Mouse (Mus musculus): ENCODE data around the gene Ehd4. TPM values are rescaled to one million over a fixed set of nuclear protein-coding genes. Genes with fewer than 3 reads are reported as not detected.

The Ehd4 gene
- polyA plus RNA-seq, 1 experiment from 2014 or later: 62.9 TPM

DNA sequence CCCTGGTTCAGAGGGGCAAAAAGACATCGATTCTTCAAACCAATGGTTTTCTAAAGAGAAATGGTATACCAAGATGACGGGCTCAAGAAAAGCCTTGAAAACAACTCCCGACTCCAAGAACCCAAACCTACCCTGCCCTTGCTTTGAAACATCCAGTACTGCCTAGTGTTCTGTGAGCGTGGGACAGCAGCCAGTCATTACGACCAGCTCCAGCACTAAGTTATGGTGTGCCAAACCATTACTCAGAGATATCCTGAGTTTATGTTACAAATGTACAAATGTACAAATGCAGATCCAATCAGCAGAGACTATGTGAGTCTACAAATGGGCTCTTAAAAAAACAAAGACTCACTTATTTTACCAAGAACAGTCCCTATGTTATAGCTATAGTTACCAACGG lies 40.9 kb downstream of the Ehd4 start:
- H3K9ac ChIP-seq: no peak overlapping the region
- WGBS: 63% methylated on average over 6 of the region's 6 CpGs
- no peak overlapping the region for H3K4me3 ChIP-seq (ENCODE audit: low read depth, low read length)
- DNase-seq: peak; percentile 37
- H3K27me3 ChIP-seq (ENCODE audit: insufficient read depth, low read length): no peaks in the 10 kb centered on the region
- H3K4me2 ChIP-seq: no peak overlapping the region
- no peak for ATAC-seq (ENCODE audit: insufficient read depth)
- no peak for TF ChIP-seq CTCF (IDR thresholded peaks at IDR 0.05; ENCODE audit: low read depth)
- no peaks in the 10 kb centered on the region for H3K36me3 ChIP-seq (ENCODE audit: insufficient read depth)
- no peak overlapping the region for H3K27ac ChIP-seq (ENCODE audit: low read depth)
- H3K9me3 ChIP-seq (ENCODE audit: low read depth, low read length): no peaks in the 10 kb centered on the region
- peaks cover 19% of the 10 kb centered on the region for H3K4me1 ChIP-seq (ENCODE audit: insufficient read depth)

DNA sequence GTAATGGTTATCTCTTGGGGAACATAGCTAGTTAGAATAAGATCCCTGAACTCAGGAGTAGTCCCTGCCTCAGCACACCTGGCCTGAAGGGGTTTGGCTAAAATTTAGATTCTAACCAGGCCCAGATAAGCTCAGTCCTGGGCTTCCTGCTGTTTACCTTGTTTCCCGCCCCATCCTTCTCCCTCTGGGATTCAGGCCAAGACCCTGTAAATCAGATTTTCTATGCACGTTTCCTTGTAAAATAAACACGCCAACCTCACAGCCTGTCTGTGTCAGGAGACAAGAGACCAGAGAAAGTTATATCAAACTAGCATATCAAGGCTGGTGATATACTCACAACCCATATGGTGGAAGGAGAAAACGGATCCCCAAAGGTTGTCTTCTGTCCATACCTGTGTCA lies 42.8 kb downstream of the Ehd4 start:
- DNase-seq: peak; percentile 70
- WGBS: 24% methylated on average over 4 of the region's 4 CpGs
- no peak overlapping the region for H3K9ac ChIP-seq

DNA sequence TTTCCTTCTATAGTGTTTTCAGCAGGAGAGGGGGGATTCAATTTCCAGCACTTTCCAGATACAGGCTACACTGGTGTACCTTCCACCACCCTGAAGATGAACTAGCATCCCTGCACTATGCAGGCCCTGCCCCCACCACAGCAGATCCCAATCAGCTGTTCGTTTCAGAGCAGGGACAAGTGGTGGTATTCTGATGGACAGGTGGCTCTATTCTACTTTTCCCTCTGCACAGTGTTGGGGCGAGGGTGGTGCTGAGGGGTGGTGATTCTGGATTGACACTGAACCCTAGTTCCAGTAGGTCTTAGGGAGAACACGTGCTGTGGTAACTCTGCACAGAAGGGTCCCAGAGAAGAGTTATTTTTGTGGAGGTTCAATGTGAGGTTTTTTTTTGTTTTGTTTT lies 43.2 kb downstream of the Ehd4 start:
- H3K9me3 ChIP-seq (ENCODE audit: low read depth, low read length): no peaks in the 10 kb centered on the region
- H3K4me2 ChIP-seq: no peak overlapping the region
- H3K9ac ChIP-seq: no peak overlapping the region
- H3K4me3 ChIP-seq (ENCODE audit: low read depth, low read length): no peak overlapping the region
- ATAC-seq (ENCODE audit: insufficient read depth) (0 out of 2 replicates have a peak, but pooled peaks have one; percentile 24), DNase-seq (no peak)
- 43% methylated on average over 3 of the region's 3 CpGs for WGBS
- no peak for TF ChIP-seq CTCF (IDR thresholded peaks at IDR 0.05; ENCODE audit: low read depth)
- H3K36me3 ChIP-seq (ENCODE audit: insufficient read depth): no peaks in the 10 kb centered on the region
- H3K27me3 ChIP-seq (ENCODE audit: insufficient read depth, low read length): no peaks in the 10 kb centered on the region
- no peak overlapping the region; the same call in 1 of the 2 replicates for H3K27ac ChIP-seq (ENCODE audit: low read depth)
- peaks cover 19% of the 10 kb centered on the region for H3K4me1 ChIP-seq (ENCODE audit: insufficient read depth)

More for the DNA sequence above, 42.8 kb downstream of the Ehd4 start:
- ATAC-seq (ENCODE audit: insufficient read depth): no peak
- H3K4me1 ChIP-seq (ENCODE audit: insufficient read depth): peaks cover 19% of the 10 kb centered on the region
- H3K9me3 ChIP-seq (ENCODE audit: low read depth, low read length): no peaks in the 10 kb centered on the region
- no peaks in the 10 kb centered on the region for H3K36me3 ChIP-seq (ENCODE audit: insufficient read depth)
- no peak overlapping the region for H3K4me2 ChIP-seq
- H3K27me3 ChIP-seq (ENCODE audit: insufficient read depth, low read length): no peaks in the 10 kb centered on the region
- no peak for TF ChIP-seq CTCF (IDR thresholded peaks at IDR 0.05; ENCODE audit: low read depth)
- H3K27ac ChIP-seq (ENCODE audit: low read depth): 0 out of 2 replicates have a peak overlapping the region, but pooled peaks have one; percentile 33
- no peak overlapping the region for H3K4me3 ChIP-seq (ENCODE audit: low read depth, low read length)

DNA sequence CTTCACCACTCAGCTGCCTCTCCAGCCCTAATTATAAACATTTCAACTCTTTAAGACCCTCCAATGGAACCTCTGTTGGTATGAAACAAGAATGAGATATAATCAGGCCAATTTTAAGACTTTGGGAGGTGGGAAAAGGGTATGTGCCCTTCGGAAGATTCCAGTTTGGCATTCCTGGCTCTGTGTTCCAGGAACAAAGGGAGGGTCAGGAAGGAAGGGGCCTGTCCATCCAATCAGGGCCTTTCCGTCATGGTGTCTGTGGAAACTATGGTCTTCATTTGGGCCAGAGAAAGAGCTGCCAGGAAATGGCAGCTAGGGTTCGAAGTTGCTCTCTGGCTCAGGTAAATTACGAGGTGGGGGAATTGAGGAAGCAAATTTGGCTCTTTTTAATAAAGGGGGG lies 46.3 kb downstream of the Ehd4 start:
- H3K27ac ChIP-seq (ENCODE audit: low read depth): no peak overlapping the region
- H3K9ac ChIP-seq: no peak overlapping the region
- no peaks in the 10 kb centered on the region for H3K27me3 ChIP-seq (ENCODE audit: insufficient read depth, low read length)
- ATAC-seq (ENCODE audit: insufficient read depth) (no peak), DNase-seq (no peak)
- H3K36me3 ChIP-seq (ENCODE audit: insufficient read depth): no peaks in the 10 kb centered on the region
- H3K4me2 ChIP-seq: no peak overlapping the region
- H3K9me3 ChIP-seq (ENCODE audit: low read depth, low read length): no peaks in the 10 kb centered on the region
- TF ChIP-seq CTCF (IDR thresholded peaks at IDR 0.05; ENCODE audit: low read depth): no peak
- 91% methylated on average over 4 of the region's 4 CpGs for WGBS
- H3K4me1 ChIP-seq (ENCODE audit: insufficient read depth): peaks cover 30% of the 10 kb centered on the region
- no peak overlapping the region for H3K4me3 ChIP-seq (ENCODE audit: low read depth, low read length)

DNA sequence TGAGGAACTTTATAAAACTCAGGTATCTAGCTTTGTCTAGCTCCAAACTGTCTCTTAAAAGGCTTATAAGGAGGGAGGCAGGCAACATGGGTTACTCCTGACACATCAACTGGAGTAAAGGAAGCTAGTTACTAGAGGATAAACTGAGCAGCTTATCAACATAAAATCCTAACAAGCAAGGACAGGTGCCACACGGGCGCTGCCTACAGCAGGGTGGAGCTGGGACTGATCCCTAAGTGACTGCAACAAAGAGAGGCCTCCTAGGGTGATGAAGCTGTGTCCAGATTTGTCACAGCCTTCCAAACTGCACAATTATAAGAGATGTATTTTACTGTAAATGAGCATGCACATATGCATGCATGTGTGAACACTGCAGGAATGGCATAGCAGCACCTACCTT lies 47.0 kb downstream of the Ehd4 start:
- no peak for TF ChIP-seq CTCF (IDR thresholded peaks at IDR 0.05; ENCODE audit: low read depth)

DNA sequence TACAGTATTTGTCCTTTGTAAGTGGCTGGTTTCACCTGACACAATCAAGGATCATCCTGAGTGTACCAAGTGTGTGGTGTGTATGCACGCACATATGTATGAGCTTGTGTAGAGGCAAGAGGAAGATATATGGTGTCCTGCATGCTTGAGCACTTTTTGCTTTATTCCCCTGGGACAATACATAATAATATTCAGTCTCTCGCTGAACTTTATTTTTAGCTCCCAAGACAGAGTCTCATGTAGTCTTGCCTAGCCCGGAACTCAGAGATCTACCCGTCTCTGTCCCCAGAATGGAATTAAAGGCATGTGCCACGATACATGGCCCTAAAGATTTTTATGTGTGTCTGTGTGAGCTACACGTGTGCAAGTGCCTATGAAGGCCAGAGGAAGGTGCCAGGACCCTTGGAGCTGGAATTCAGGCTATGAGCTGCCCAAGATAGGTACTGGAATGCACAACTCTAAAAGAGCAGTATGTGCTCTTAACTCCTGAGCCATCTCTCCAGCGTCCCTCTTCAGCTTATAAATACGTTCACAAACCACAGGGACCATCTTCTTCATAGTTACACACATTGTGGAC lies 47.9 kb downstream of the Ehd4 start:
- no peak for ATAC-seq (ENCODE audit: insufficient read depth)
- Histone ChIP-seq H3K9ac (no peak overlapping the region), H3K4me2 (no peak overlapping the region), H3K36me3 (ENCODE audit: insufficient read depth) (no peaks in the 10 kb centered on the region; the same call in 1 of the 2 replicates), H3K9me3 (ENCODE audit: low read depth, low read length) (no peaks in the 10 kb centered on the region), H3K27me3 (ENCODE audit: insufficient read depth, low read length) (no peaks in the 10 kb centered on the region), H3K4me1 (ENCODE audit: insufficient read depth) (peaks cover 35% of the 10 kb centered on the region), H3K27ac (ENCODE audit: low read depth) (peak overlapping the region; percentile 63; the same call in 1 of the 2 replicates), H3K4me3 (ENCODE audit: low read depth, low read length) (no peak overlapping the region)
- 76% methylated on average over 8 of the region's 8 CpGs for WGBS
- no peak for TF ChIP-seq CTCF (IDR thresholded peaks at IDR 0.05; ENCODE audit: low read depth)
- DNase-seq: no peak

More for the DNA sequence above, 47.0 kb downstream of the Ehd4 start:
- Histone ChIP-seq H3K4me3 (ENCODE audit: low read depth, low read length) (no peak overlapping the region), H3K36me3 (ENCODE audit: insufficient read depth) (no peaks in the 10 kb centered on the region), H3K27ac (ENCODE audit: low read depth) (no peak overlapping the region), H3K9ac (no peak overlapping the region), H3K4me2 (no peak overlapping the region), H3K9me3 (ENCODE audit: low read depth, low read length) (no peaks in the 10 kb centered on the region), H3K27me3 (ENCODE audit: insufficient read depth, low read length) (no peaks in the 10 kb centered on the region), H3K4me1 (ENCODE audit: insufficient read depth) (peaks cover 34% of the 10 kb centered on the region)
- ATAC-seq (ENCODE audit: insufficient read depth): no peak
- WGBS: 79% methylated on average over 2 of the region's 2 CpGs
- no peak for DNase-seq

DNA sequence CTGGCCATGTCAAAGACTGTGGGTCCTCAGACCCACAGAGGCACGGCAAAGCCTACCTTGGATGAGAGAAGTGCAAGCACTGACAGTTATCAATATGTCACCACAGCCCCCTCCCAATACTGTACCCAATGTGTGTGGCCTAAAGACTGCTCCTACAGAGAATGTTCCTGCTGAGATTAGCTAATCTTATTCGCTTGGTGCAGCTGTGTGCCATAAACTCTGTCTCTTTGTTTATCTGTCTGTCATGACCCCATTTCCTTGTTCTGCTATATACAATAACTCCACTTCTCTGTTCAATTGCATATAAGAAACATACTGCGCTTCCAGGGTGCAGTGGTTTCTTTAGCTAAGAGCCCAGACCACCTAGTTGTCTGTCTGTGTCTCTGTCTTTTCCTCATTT lies 48.5 kb downstream of the Ehd4 start:
- no peaks in the 10 kb centered on the region for H3K9me3 ChIP-seq (ENCODE audit: low read depth, low read length)
- H3K36me3 ChIP-seq (ENCODE audit: insufficient read depth): no peaks in the 10 kb centered on the region; the same call in 1 of the 2 replicates
- no peak overlapping the region for H3K9ac ChIP-seq
- 23% methylated on average over 3 of the region's 3 CpGs for WGBS
- H3K4me1 ChIP-seq (ENCODE audit: insufficient read depth): peaks cover 31% of the 10 kb centered on the region
- no peak overlapping the region for H3K4me3 ChIP-seq (ENCODE audit: low read depth, low read length)
- ATAC-seq (ENCODE audit: insufficient read depth) (peak; percentile 12; the same call in 1 of the 2 replicates), DNase-seq (peak; percentile 58)
- no peaks in the 10 kb centered on the region for H3K27me3 ChIP-seq (ENCODE audit: insufficient read depth, low read length)
- TF ChIP-seq CTCF (IDR thresholded peaks at IDR 0.05; ENCODE audit: low read depth): no peak
- peak overlapping the region; percentile 0; the same call in 1 of the 2 replicates for H3K27ac ChIP-seq (ENCODE audit: low read depth)
- H3K4me2 ChIP-seq: no peak overlapping the region
